Mouse (Mus musculus) small intestine, adult 2 months (tissue): ENCODE results near the gene Tmsb4x. TPM values are rescaled to one million over a fixed set of nuclear protein-coding genes. Genes with fewer than 3 reads are reported as not detected.

ENCODE experiments used
- H3K27ac ChIP-seq: fragments of 200-500 bp; 2 replicates; pipeline ENCODE4 v1.5.1; 2012; ENCODE audit warnings: low read depth, low read length, control low read depth, inconsistent platforms; ENCODE audit not compliant: insufficient read depth
- H3K27me3 ChIP-seq: fragments of 200-500 bp; 2 replicates; pipeline ENCODE4 v1.6.1; 2012; ENCODE audit warnings: mild to moderate bottlenecking, moderate library complexity, low read length, inconsistent platforms; ENCODE audit not compliant: control insufficient read depth, insufficient read depth
- H3K36me3 ChIP-seq: fragments of 200-500 bp; 2 replicates; pipeline ENCODE4 v1.6.1; 2012; ENCODE audit warnings: mild to moderate bottlenecking, low read length, control low read depth, inconsistent platforms; ENCODE audit not compliant: control insufficient read depth, insufficient read depth
- H3K4me1 ChIP-seq: fragments of 200-500 bp; 2 replicates; pipeline ENCODE4 v1.6.1; 2012; ENCODE audit warnings: low read length, inconsistent platforms, mixed read lengths; ENCODE audit not compliant: control insufficient read depth, insufficient read depth, insufficient read length
- H3K4me3 ChIP-seq: fragments of 200-500 bp; 2 replicates; pipeline ENCODE4 v1.5.1; 2012; ENCODE audit warnings: low read depth, mild to moderate bottlenecking, control low read depth, inconsistent platforms, low read length, moderate library complexity
- CTCF ChIP-seq: fragments of 200-500 bp; IDR thresholded peaks from 2 replicates; pipeline ENCODE4 v1.5.1; 2012; ENCODE audit warnings: low read depth, mild to moderate bottlenecking, control low read depth, inconsistent platforms, low read length, moderate library complexity, mixed read lengths; ENCODE audit not compliant: insufficient replicate concordance, insufficient read length; ENCODE audit errors: extremely low read depth
- POLR2A ChIP-seq: fragments of 200-500 bp; IDR thresholded peaks from 2 replicates; pipeline ENCODE4 v1.6.1; 2012; ENCODE audit warnings: low read depth, mild to moderate bottlenecking, control low read depth, inconsistent platforms, low read length, moderate library complexity
- WGBS: fragments of 180-500 bp; shearing (Covaris S2); methylation state at CpG from one replicate; pipeline ENCODE4 v1.1.7; 2018; 5-methylcytosine and 5-hydroxymethylcytosine counted together
- polyA plus RNA-seq: library from polyadenylated mRNA; depleted of rRNA; stranded (reverse); fragments of >200 nt; gene quantifications from 2 replicates; pipeline ENCODE4 v1.2.3, GENCODE M21; 2012; rRNA removed

Gene Tmsb4x
- polyA plus RNA-seq, 1 experiment = 57.7 TPM

- Histone ChIP-seq H3K4me1 (peaks cover 10% of the 10 kb centered on the region; the same call in 1 of the 2 replicates), H3K27ac (peak overlapping the region; percentile 82), H3K4me3 (no peak overlapping the region), H3K36me3 (no peaks in the 10 kb centered on the region), H3K27me3 (no peaks in the 10 kb centered on the region)
- 30% methylated on average over 2 of the region's 2 CpGs for WGBS
- TF ChIP-seq CTCF (no peak), POLR2A (no peak)
Observed at GRCm38 (mm10) chrX:167167282-167167681, 41.8 kb downstream of the Tmsb4x start.

GRCm38 (mm10) chrX:167166051-167166450 lies 43.1 kb downstream of the Tmsb4x start:
- Histone ChIP-seq H3K4me3 (no peak overlapping the region), H3K27ac (peak overlapping the region; percentile 82), H3K27me3 (no peaks in the 10 kb centered on the region), H3K4me1 (peaks cover 10% of the 10 kb centered on the region; the same call in 1 of the 2 replicates), H3K36me3 (no peaks in the 10 kb centered on the region)
- WGBS = 32% methylated on average over 1 of the region's 1 CpGs
- TF ChIP-seq POLR2A (no peak), CTCF (no peak)

- H3K27ac ChIP-seq = no peak overlapping the region
- TF ChIP-seq CTCF (no peak), POLR2A (no peak)
- no peak overlapping the region for H3K4me3 ChIP-seq
- WGBS = 57% methylated on average over 4 of the region's 4 CpGs
- H3K27me3 ChIP-seq = no peaks in the 10 kb centered on the region
- H3K36me3 ChIP-seq = no peaks in the 10 kb centered on the region
- H3K4me1 ChIP-seq = peaks cover 5% of the 10 kb centered on the region; the same call in 1 of the 2 replicates
Observed at GRCm38 (mm10) chrX:167157691-167158090, 51.4 kb downstream of the Tmsb4x start.

Other genes with a start within 250 kb of the Tmsb4x start
- gene Tlr8, start 55.0 kb upstream of the Tmsb4x start, polyA plus RNA-seq = 0.05 TPM in 1 of 2 replicates, not detected in the other
- 0.04 and 0.06 TPM in 2 replicates for gene Tlr7, start 121.2 kb upstream of the Tmsb4x start, polyA plus RNA-seq
- 8.3 and 12.8 TPM in 2 replicates for gene Prps2, start 173.4 kb upstream of the Tmsb4x start, polyA plus RNA-seq